Mouse (Mus musculus): Measurements from ENCODE around the gene Snap25.

The Snap25 gene

GRCm38 (mm10) chr2:136713299-136713758 lies at the start of gene Snap25:
Gene Snap25, plus strand, starts transcription at chr2:136713453.
- DNase-seq = peak; percentile 89

GRCm38 (mm10) chr2:136666951-136667350 lies 46.3 kb upstream of the Snap25 start:
- no peak for DNase-seq

GRCm38 (mm10) chr2:136669183-136669582 lies 44.1 kb upstream of the Snap25 start:
- no peak for DNase-seq

GRCm38 (mm10) chr2:136669665-136670064 lies 43.6 kb upstream of the Snap25 start:
- no peak for DNase-seq

- DNase-seq = peak; percentile 77
Observed at GRCm38 (mm10) chr2:136670539-136671271, 42.5 kb upstream of the Snap25 start.

- DNase-seq = peak; percentile 77
Observed at GRCm38 (mm10) chr2:136674077-136674757, 39.0 kb upstream of the Snap25 start.

GRCm38 (mm10) chr2:136676196-136676595 lies 37.1 kb upstream of the Snap25 start:
- no peak for DNase-seq

GRCm38 (mm10) chr2:136676918-136677445 lies 36.3 kb upstream of the Snap25 start:
- DNase-seq = no peak

GRCm38 (mm10) chr2:136678321-136679161 lies 34.7 kb upstream of the Snap25 start:
- peak; percentile 90 for DNase-seq

- peak; percentile 74 for DNase-seq
Observed at GRCm38 (mm10) chr2:136679280-136680221, 33.7 kb upstream of the Snap25 start.

GRCm38 (mm10) chr2:136682146-136682860 lies 30.9 kb upstream of the Snap25 start:
- DNase-seq = no peak

- peak; percentile 89 for DNase-seq
Observed at GRCm38 (mm10) chr2:136686195-136686594, 27.1 kb upstream of the Snap25 start.

GRCm38 (mm10) chr2:136687316-136687715 lies 25.9 kb upstream of the Snap25 start:
- DNase-seq = peak; percentile 47

GRCm38 (mm10) chr2:136689476-136689875 lies 23.8 kb upstream of the Snap25 start:
- no peak for DNase-seq

GRCm38 (mm10) chr2:136691681-136692080 lies 21.6 kb upstream of the Snap25 start:
- DNase-seq = no peak

GRCm38 (mm10) chr2:136699429-136700227 lies 13.6 kb upstream of the Snap25 start:
- no peak for DNase-seq

GRCm38 (mm10) chr2:136703376-136703775 lies 9.9 kb upstream of the Snap25 start:
- DNase-seq = peak; percentile 76

GRCm38 (mm10) chr2:136711155-136711554 lies 2.1 kb upstream of the Snap25 start:
- no peak for DNase-seq

GRCm38 (mm10) chr2:136711746-136712440 lies 1.4 kb upstream of the Snap25 start:
- DNase-seq = peak; percentile 76
